Mouse (Mus musculus) forebrain, embryonic 14.5 days (tissue): ENCODE data around the gene Pdcd5. TPM values are rescaled to one million over a fixed set of nuclear protein-coding genes. Genes with fewer than 3 reads are reported as not detected.

Source experiments
- ATAC-seq: fragments of 200-750 bp; cut with Nextera tagmentation; 2 replicates; pipeline ENCODE4 v1.8.0; 2017; ENCODE audit warnings: mild to moderate bottlenecking, moderate library complexity
- DNase-seq: peaks from one replicate; pipeline ENCODE4 v3.0.0-alpha.2; 2015; ENCODE audit warnings: low spot score
- H3K27ac ChIP-seq: fragments of 300-500 bp; sonication (generic); 2 replicates; pipeline ENCODE4 v1.5.1; 2014; ENCODE audit warnings: low read depth, mild to moderate bottlenecking, control low read depth, low read length, moderate library complexity
- H3K27me3 ChIP-seq: fragments of 300-500 bp; sonication (generic); replicated peaks from 2 replicates; pipeline ENCODE4 v1.6.1; 2014; ENCODE audit warnings: low read length, control low read depth, mixed read lengths; ENCODE audit not compliant: control insufficient read depth, insufficient read depth
- H3K36me3 ChIP-seq: fragments of 300-500 bp; sonication (generic); 2 replicates; pipeline ENCODE4 v1.6.1; 2014; ENCODE audit warnings: low read length, control low read depth; ENCODE audit not compliant: control insufficient read depth, insufficient read depth
- H3K4me1 ChIP-seq: fragments of 300-500 bp; sonication (generic); 2 replicates; pipeline ENCODE4 v1.6.1; 2014; ENCODE audit warnings: antibody characterized with exemption, low read length, control low read depth; ENCODE audit not compliant: control insufficient read depth, insufficient read depth
- H3K4me2 ChIP-seq: fragments of 300-500 bp; sonication (generic); 2 replicates; pipeline ENCODE4 v1.6.1; 2014; ENCODE audit warnings: mild to moderate bottlenecking, control low read depth, low read length
- H3K4me3 ChIP-seq: fragments of 300-500 bp; sonication (generic); 2 replicates; pipeline ENCODE4 v1.5.1; 2014; ENCODE audit warnings: low read depth, low read length, control low read depth
- H3K9ac ChIP-seq: fragments of 300-500 bp; sonication (generic); 2 replicates; pipeline ENCODE4 v1.6.1; 2014; ENCODE audit warnings: mild to moderate bottlenecking, low read length, control low read depth, moderate library complexity
- H3K9me3 ChIP-seq: fragments of 300-500 bp; sonication (generic); replicated peaks from 2 replicates; pipeline ENCODE4 v1.6.1; 2016; ENCODE audit warnings: low read length, control low read depth, mixed read lengths; ENCODE audit not compliant: control insufficient read depth
- WGBS: fragments of 180-500 bp; shearing (Covaris S2); extraction: QIAGEN DNeasy Blood & Tissue Kit; methylation state at CpG from one replicate; pipeline ENCODE4 v1.1.7; 2014; 5-methylcytosine and 5-hydroxymethylcytosine counted together
- polyA plus RNA-seq: library from polyadenylated mRNA; unstranded; fragments of >200 nt; fragmentation: Nextera tagmentation; extraction: Ambion mirVana; gene quantifications from 2 replicates; pipeline ENCODE4 v1.2.1, GENCODE M21; 2014

Pdcd5 gene
- polyA plus RNA-seq, 1 experiment from 2014 or later = 268 TPM

- H3K36me3 ChIP-seq = peaks cover 68% of the 10 kb centered on the region
- no peak for ATAC-seq
Measured at GRCm38 (mm10) chr7:35627371-35627770, 19.9 kb downstream of the Pdcd5 start.

DNA sequence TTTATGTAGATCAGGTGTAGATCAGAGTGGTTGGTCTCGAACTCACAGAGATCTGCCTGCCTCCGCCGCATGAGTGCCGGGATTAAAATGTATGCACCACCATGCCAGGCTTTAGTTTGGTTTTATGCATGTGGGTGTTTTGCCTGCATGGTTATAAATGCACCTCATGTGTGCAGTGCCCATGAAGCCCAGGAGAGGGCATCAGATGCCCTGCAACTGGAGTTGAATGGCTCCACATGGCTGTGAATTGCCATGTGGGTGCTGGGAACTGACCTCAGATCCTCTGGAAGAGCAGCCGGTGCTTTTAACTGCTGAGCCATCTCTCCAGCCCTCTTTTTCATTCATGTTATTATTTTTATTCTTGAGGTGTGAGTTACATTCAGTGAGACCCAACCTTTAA lies 21.3 kb downstream of the Pdcd5 start:
- Histone ChIP-seq H3K9me3 (no peaks in the 10 kb centered on the region), H3K27ac (no peak overlapping the region), H3K27me3 (no peaks in the 10 kb centered on the region), H3K4me1 (no peaks in the 10 kb centered on the region), H3K36me3 (peaks cover 69% of the 10 kb centered on the region), H3K9ac (no peak overlapping the region), H3K4me2 (no peak overlapping the region), H3K4me3 (no peak overlapping the region)
- no peak for ATAC-seq
- over 99% methylated on average over 5 of the region's 5 CpGs for WGBS
- no peak for DNase-seq

More at GRCm38 (mm10) chr7:35627371-35627770, 19.9 kb downstream of the Pdcd5 start:
- H3K9me3 ChIP-seq = no peaks in the 10 kb centered on the region
- no peak overlapping the region for H3K4me3 ChIP-seq
- no peak overlapping the region for H3K9ac ChIP-seq
- 94% methylated on average over 10 of the region's 10 CpGs for WGBS
- no peaks in the 10 kb centered on the region for H3K27me3 ChIP-seq
- H3K4me1 ChIP-seq = no peaks in the 10 kb centered on the region
- H3K4me2 ChIP-seq = no peak overlapping the region
- H3K27ac ChIP-seq = no peak overlapping the region
- DNase-seq = no peak

- WGBS = 85% methylated on average over 10 of the region's 10 CpGs
- Histone ChIP-seq H3K36me3 (peaks cover 66% of the 10 kb centered on the region), H3K4me1 (no peaks in the 10 kb centered on the region), H3K4me2 (no peak overlapping the region), H3K9me3 (no peaks in the 10 kb centered on the region), H3K9ac (no peak overlapping the region), H3K27ac (no peak overlapping the region), H3K4me3 (no peak overlapping the region), H3K27me3 (no peaks in the 10 kb centered on the region)
- ATAC-seq (no peak), DNase-seq (no peak)
Measured at GRCm38 (mm10) chr7:35622626-35623025, 24.7 kb downstream of the Pdcd5 start.

GRCm38 (mm10) chr7:35617513-35617912 lies 29.8 kb downstream of the Pdcd5 start:
- DNase-seq = peak; percentile 10
- 24% methylated on average over 4 of the region's 4 CpGs for WGBS
- H3K9me3 ChIP-seq = no peaks in the 10 kb centered on the region
- no peak overlapping the region for H3K27ac ChIP-seq
- no peak overlapping the region for H3K4me3 ChIP-seq
- no peaks in the 10 kb centered on the region for H3K4me1 ChIP-seq
- no peak overlapping the region for H3K4me2 ChIP-seq
- 0 out of 2 replicates have a peak, but pooled peaks have one; percentile 44 for ATAC-seq
- H3K27me3 ChIP-seq = no peaks in the 10 kb centered on the region
- peaks cover 68% of the 10 kb centered on the region for H3K36me3 ChIP-seq
- no peak overlapping the region for H3K9ac ChIP-seq

- peaks cover 50% of the 10 kb centered on the region for H3K36me3 ChIP-seq
- no peak overlapping the region for H3K9ac ChIP-seq
- no peak overlapping the region for H3K4me3 ChIP-seq
- no peak overlapping the region for H3K4me2 ChIP-seq
- no peaks in the 10 kb centered on the region for H3K9me3 ChIP-seq
- ATAC-seq = no peak
- H3K27ac ChIP-seq = no peak overlapping the region
- DNase-seq = no peak
- H3K27me3 ChIP-seq = no peaks in the 10 kb centered on the region
- 92% methylated on average over 10 of the region's 10 CpGs for WGBS
- H3K4me1 ChIP-seq = no peaks in the 10 kb centered on the region
Measured at GRCm38 (mm10) chr7:35609245-35609644, 38.1 kb downstream of the Pdcd5 start.

DNA sequence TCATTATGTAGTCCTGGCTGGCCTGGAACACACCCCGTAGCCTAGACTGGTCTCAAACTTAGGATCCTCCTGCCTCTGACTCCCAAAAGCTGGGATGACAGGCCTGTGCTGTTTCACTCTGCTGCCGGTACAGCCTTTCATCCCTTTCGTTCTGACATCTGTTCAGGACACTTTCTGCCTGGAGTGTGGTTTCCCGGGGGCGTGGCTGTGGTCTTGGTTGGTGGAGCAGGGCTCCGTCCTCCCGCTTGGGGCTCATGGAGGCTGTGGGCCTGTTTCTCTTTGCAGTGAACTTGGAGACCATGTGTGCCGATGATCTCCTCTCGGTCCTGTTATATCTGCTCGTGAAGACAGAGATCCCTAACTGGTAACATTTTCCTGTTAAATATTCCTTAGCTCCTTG lies 40.5 kb downstream of the Pdcd5 start:
- Histone ChIP-seq H3K27ac (no peak overlapping the region), H3K4me3 (no peak overlapping the region), H3K27me3 (no peaks in the 10 kb centered on the region), H3K36me3 (peaks cover 46% of the 10 kb centered on the region), H3K9me3 (no peaks in the 10 kb centered on the region), H3K4me2 (no peak overlapping the region), H3K9ac (no peak overlapping the region), H3K4me1 (no peaks in the 10 kb centered on the region)
- 94% methylated on average over 10 of the region's 10 CpGs for WGBS
- no peak for DNase-seq
- ATAC-seq = no peak

DNA sequence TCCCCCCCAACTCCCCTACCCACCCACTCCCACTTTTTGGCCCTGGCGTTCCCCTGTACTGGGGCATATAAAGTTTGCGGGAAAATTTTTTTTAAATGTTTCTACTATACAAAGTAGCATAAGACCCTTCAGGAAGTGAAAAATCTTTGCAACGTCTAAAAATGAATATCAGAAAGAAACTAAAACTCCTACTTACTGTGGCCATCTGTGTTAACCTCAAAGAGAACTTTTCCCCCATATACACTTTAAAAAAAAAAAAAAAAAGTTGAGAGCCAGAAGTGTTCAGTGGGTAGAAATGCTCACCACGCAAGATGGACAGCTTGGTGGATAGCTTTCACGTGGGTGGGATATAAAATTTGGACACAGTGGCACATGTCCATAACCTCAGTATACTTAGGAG lies 44.6 kb downstream of the Pdcd5 start:
- no peaks in the 10 kb centered on the region for H3K27me3 ChIP-seq
- over 99% methylated on average over 5 of the region's 5 CpGs for WGBS
- H3K4me3 ChIP-seq = no peak overlapping the region
- H3K4me2 ChIP-seq = no peak overlapping the region
- no peak overlapping the region for H3K27ac ChIP-seq
- peaks cover 24% of the 10 kb centered on the region; the same call in 1 of the 2 replicates for H3K36me3 ChIP-seq
- no peak overlapping the region for H3K9ac ChIP-seq
- no peaks in the 10 kb centered on the region for H3K4me1 ChIP-seq
- DNase-seq (no peak), ATAC-seq (no peak)
- no peaks in the 10 kb centered on the region for H3K9me3 ChIP-seq

DNA sequence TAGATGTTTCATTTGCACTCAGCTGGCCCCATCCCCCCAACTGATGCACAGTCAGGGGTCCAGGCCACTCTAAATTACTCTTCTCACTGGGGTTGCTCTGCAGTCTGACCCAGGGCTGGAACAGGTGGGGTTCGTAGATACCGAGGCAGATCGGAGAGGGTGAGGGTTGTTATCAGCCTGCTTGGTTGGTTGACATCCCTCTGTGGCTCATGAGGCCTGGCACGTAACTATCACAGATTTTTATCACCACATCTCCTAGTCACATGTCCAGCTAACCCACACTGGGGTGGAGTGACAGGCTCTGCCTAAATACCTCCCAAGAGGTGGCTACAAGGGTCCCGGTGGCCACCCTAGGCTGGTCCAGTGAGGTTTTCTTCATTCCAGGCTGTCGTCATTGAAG lies 46.2 kb downstream of the Pdcd5 start:
- Histone ChIP-seq H3K27me3 (no peaks in the 10 kb centered on the region), H3K36me3 (peaks cover 21% of the 10 kb centered on the region; the same call in 1 of the 2 replicates), H3K4me1 (no peaks in the 10 kb centered on the region), H3K4me3 (no peak overlapping the region), H3K9ac (no peak overlapping the region), H3K4me2 (no peak overlapping the region), H3K9me3 (no peaks in the 10 kb centered on the region), H3K27ac (no peak overlapping the region)
- DNase-seq (no peak), ATAC-seq (no peak)
- 93% methylated on average over 6 of the region's 6 CpGs for WGBS

DNA sequence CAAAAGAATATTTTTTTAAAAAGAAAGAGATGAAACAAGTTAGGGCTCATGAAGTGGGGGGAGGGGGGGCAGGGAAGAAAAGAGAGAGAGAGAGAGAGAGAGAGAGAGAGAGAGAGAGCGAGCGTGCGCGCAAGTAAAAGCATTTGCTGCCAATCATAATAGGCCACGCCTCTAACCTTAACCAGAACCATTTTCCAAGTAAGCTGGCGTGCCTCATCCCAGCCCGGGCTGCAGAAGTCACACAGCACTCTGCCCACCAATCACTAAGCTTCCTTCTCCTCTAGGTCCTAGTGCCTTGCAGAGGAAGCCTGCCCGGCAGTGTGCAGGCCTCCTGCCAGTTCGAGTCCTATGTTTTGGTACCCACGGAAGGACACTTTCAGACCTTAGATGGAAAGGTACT lies 47.3 kb downstream of the Pdcd5 start:
- 93% methylated on average over 10 of the region's 10 CpGs for WGBS
- ATAC-seq = no peak
- Histone ChIP-seq H3K9ac (no peak overlapping the region), H3K27ac (no peak overlapping the region), H3K4me1 (no peaks in the 10 kb centered on the region), H3K9me3 (no peaks in the 10 kb centered on the region), H3K4me3 (no peak overlapping the region), H3K27me3 (no peaks in the 10 kb centered on the region), H3K36me3 (peaks cover 27% of the 10 kb centered on the region), H3K4me2 (no peak overlapping the region)
- no peak for DNase-seq
